Mouse (Mus musculus) 3134 (cell line): Measurements from ENCODE around the gene Chac2.
"Not testable (repeated sequence)": the region's sequence is repeated elsewhere in the genome, so short reads cannot be mapped to it uniquely, and the experiment has no call there.

Experiments
- DNase-seq: peaks from one replicate; pipeline ENCODE4 v3.0.0-alpha.2; 2011; ENCODE audit warnings: low spot score; ENCODE audit not compliant: insufficient read length; ENCODE audit errors: extremely low read depth

Chac2 gene

DNA sequence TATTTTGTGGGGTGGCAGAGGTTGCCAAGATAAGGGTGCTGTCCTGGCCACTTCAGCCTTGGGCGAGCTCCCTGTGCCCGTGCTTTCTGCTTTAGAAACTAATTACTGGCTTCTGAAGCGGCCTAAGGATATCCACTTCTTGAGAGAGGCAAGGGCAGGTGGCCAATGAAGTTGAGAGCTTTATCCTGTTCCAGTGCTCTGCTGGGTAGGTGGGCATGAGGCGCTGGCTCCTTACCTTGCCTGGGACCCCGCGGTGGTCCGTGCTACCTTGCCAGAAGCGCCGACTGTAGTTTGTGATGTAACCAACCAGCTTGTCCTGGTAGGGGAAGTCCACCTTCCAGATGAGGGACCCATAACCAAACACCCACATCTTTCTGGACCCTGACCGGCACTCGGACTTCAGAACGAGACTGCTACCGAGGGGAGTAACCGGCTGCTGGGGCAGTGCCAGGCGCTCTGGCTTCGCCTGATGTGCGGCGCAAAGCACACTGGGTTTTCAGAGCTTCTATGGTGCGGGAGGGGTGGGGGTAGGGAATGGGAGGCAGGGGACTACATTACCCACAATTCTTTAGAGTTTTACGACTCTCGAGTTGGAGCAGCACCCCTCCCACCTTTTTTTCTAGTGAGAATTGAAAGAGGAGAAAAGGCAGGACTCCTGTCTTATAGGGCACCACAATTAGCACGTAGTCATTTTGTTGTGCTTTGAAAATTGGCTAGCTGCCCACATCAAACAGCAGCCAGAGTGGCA is at the start of gene Chac2:
TSS of gene Chac2 (minus strand) at position 474 of the 748 bp plus-strand sequence.
- peak; percentile 90 for DNase-seq

GRCm38 (mm10) chr11:31034958-31035357 is 48.8 kb upstream of the Chac2 start:
- no peak for DNase-seq

- not testable (repeated sequence) for DNase-seq
Observed at GRCm38 (mm10) chr11:31017466-31017865, 31.3 kb upstream of the Chac2 start.

DNA sequence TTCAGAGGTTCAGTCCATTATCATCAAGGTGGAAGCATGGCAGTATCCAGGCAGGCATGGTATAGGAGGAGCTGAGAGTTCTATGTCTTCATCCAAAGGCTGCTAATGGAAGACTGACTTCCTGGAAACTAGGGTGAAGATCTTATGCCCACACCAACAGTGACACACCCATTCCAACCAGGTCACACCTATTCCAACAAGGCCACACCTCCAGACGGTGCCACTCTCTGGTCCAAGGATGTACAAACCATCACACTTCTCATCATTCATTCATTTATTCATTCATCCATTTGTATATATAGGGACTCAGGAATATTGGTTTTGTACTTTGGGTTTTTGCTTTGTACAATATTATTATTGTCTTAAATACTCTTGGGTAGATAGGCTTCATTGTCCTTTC is 23.5 kb upstream of the Chac2 start:
- not testable (repeated sequence) for DNase-seq

- DNase-seq, result no peak
Observed at GRCm38 (mm10) chr11:31001169-31001908, 15.2 kb upstream of the Chac2 start.

- DNase-seq, result no peak
Observed at GRCm38 (mm10) chr11:31000028-31000427, 13.9 kb upstream of the Chac2 start.

DNA sequence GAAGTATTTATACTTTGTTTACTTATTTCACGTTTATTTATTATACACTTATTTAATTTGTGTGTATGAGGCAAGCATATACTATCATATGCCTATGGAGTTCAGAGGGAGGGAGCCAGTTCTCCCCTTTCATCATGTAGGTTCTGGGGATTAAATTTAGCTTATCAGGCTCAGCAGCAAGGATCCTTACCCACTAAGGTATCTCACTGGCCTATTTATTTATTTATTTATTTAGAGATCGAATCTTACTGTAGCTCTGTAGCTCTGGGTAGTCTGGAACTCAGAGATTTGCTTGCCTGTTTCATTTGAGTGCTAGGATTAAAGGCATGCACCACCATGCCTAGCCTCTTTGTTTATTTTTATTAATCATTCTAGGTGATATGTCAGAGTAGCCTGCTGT is 12.6 kb upstream of the Chac2 start:
- DNase-seq, result no peak

- DNase-seq, result no peak
Observed at GRCm38 (mm10) chr11:30998199-30998598, 12.0 kb upstream of the Chac2 start.

GRCm38 (mm10) chr11:30996670-30997069 is 10.5 kb upstream of the Chac2 start:
- no peak for DNase-seq

DNA sequence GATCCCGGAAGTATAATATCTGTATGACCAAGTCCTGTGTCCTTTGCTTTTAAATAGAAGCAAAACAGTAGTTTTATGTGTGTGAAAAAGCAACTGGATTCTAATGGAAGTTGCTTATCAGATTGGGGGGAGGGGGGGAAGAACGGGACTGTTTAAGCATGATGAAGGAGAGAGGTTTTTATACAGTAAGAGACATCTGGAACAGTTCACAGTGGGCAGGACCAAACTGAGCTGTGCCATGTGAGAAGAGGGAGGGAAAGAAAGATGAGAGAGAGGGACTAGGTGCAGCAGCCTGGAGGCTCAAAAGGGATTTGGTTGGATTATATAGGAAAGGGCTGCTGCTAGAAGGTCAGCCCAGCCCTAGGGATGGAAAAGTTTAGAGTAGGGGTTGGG is 471 bp upstream of the Chac2 start:
- no peak for DNase-seq

- DNase-seq, result no peak
Observed at GRCm38 (mm10) chr11:30985237-30985636, 913 bp downstream of the Chac2 start.

GRCm38 (mm10) chr11:30954279-30954725 is 31.8 kb downstream of the Chac2 start, which contains the start of gene Erlec1:
Erlec1 (minus strand) TSS chr11:30954335.
- peak; percentile 90 for DNase-seq

DNA sequence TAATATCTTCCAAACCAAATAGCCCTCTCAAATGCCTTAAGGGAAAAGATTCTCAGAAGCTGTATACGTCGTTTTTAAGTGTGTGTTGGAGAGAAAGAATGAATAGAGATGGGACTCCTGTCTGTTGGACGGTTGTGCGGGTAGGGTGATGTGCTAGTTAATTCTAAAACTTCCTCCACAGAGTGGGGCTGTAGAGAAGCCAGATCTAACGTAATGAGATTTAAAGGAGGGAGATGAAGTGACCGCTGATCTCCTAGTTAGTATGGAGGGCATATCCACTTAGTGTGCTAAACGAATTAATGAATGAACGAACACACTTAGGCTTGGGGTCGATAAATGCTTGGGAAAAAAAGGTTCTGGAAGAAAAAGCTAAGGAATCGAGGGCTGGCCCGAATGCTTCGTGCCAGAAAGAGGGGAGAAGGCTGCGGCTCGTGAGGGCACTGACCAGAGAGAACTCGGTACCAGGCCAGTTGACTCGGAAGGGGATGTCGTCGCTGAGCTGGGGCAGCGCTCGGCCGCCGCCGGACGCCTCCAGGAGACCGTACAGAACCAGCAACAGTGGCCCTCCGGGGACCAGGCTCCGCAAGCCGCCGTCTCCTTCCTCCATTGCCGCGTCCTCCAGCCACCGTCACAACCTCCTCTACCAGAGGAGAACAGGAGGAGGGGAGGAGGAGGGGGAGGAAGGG is 32.5 kb downstream of the Chac2 start:
- peak; percentile 62 for DNase-seq

GRCm38 (mm10) chr11:30952829-30953228 is 33.3 kb downstream of the Chac2 start:
- no peak for DNase-seq

DNA sequence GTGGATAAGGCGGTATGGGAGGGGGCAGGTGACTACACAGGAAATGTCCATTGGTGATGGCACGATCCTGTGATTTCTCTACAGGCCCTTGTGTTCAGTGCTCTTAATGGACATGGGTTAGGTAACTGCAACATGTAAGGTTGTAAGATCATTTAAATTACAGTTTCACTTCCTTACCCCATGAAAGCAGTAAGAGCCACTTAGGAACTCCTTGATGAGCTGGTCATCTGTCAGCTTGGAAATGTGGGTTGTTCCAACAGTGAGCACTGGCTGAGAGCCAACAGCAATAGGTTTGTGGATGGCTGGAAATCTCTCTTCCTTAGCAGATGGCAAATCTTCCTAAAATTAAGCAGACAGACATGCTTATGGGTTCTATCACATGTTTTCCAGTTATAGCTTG is 42.6 kb downstream of the Chac2 start:
- no peak for DNase-seq

- DNase-seq, result no peak
Observed at GRCm38 (mm10) chr11:30928498-30928897, 57.7 kb downstream of the Chac2 start.

DNA sequence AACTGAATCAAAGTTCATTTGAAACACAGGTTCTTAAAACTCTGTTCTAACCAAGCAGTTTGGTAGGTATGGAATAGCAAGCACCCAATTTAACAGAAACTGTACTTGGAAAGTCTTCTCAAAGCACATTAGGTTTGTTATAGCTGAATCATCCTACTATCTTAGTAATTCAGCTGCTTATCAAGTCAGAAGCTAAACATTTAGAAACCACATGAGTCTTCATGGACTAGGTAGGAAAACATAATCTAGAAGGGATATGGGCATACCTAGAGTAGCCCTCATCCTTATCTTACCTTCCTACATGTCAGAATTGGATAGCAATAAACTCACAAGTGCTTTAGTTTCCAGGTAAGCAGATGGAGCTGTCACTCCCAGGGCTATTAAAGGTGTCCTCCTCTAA is 58.1 kb downstream of the Chac2 start:
- no peak for DNase-seq
